Mouse (Mus musculus): ENCODE data around the gene Gm28230.

DNA sequence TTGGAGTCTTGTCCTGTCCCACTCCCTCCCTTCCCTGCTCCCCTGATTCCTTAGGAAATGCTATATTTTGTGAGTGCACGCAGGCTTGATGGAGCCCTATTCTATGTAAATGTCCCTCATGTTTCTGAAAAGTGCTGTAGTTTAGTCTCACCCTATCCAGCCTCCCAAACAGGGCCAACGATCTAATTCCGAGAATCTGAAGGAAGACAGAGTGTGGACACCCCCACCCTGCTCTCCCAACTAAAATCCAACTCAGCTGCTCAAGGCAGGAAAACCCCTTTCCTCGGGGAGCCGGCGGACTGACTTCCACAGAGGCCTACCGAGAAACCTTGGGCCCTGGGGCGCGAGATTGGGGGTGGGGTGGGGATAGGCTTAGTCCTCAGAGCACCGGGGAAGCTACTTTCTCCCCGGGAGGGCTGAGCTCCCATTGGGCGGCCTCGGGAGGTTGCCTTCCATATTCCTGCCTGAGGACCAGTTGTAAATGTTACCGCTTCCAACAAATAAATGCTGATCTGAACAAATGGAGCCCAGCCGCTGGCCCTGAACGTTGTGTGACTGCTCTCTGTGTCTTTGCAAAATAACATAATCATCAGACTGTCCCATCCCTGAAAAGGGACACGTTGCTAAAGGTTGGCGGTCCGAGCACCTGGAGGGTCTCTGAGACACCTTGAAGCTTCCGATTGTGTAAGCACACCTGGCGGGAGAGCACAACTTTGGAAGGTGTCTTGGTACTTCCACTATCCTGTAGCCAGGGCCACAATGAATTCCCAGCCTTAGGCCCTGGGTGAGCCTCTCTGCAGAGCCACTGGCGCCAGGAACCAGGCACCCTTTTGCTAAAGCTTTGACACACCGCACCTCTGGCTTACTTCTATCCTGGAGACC is 26.6 kb upstream of the Gm28230 start:
- TF ChIP-seq MAFK (IDR thresholded peaks at IDR 0.05; ENCODE audit: insufficient read depth, low read depth, low read length) (no peak), CHD2 (IDR thresholded peaks at IDR 0.05; ENCODE audit: low read depth, low read length) (no peak), HCFC1 (IDR thresholded peaks at IDR 0.05; ENCODE audit: borderline replicate concordance, insufficient read depth, low read length) (no peak), ZNF384 (IDR thresholded peaks at IDR 0.05; ENCODE audit: low read depth, low read length) (no peak), ZC3H11A (IDR thresholded peaks at IDR 0.05; ENCODE audit: borderline replicate concordance, low read depth, low read length) (no peak)

Data from ES-E14 (cell line).